Mouse (Mus musculus): ENCODE results near the gene Unk. TPM values are rescaled to one million over a fixed set of nuclear protein-coding genes. Genes with fewer than 3 reads are reported as not detected.

Unk gene
- total and polyA plus RNA-seq, 2 experiments from 2014 or later, result 26.7 to 55.1 TPM

DNA sequence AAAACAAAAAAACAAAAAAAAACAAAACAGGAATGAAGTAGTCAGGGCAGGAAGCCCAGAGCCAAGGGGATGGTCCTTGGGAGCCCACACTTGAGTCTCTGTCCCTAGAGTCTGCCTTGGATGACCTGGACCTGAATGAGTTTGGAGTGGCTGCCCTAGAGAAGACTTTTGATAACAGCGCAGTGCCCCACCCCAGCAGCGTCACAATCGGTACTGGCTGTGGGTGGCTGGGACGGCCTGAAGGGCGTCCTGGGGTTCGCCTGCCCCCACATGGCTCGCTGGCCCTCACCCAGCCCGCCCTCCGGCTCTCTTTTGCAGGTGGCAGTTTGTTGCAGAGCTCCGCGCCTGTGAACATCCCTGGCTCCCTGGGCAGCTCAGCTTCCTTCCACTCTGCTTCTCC lies 25.8 kb downstream of the Unk start:
- Histone ChIP-seq H3K9ac (replicated peaks; ENCODE audit: low read length, poor library complexity, severe bottlenecking) (no peak overlapping the region), H3K4me2 (ENCODE audit: low read depth, low read length, poor library complexity, severe bottlenecking) (no peak overlapping the region), H3K4me3 (ENCODE audit: low read depth, low read length) (no peak overlapping the region), H3K27me3 (ENCODE audit: insufficient read depth, low read length) (no peaks in the 10 kb centered on the region), H3K36me3 (ENCODE audit: insufficient read depth, low read length) (peaks cover 87% of the 10 kb centered on the region), H3K4me1 (ENCODE audit: insufficient read depth, low read length) (no peaks in the 10 kb centered on the region), H3K27ac (ENCODE audit: low read depth, low read length) (no peak overlapping the region), H3K9me3 (ENCODE audit: low read length) (no peaks in the 10 kb centered on the region)
- 93% methylated on average over 11 of the region's 11 CpGs for WGBS
- no peak for TF ChIP-seq CTCF (IDR thresholded peaks at IDR 0.05)
- DNase-seq (ENCODE audit: low spot score), result no peak
- ATAC-seq (ENCODE audit: low FRiP score), result no peak

DNA sequence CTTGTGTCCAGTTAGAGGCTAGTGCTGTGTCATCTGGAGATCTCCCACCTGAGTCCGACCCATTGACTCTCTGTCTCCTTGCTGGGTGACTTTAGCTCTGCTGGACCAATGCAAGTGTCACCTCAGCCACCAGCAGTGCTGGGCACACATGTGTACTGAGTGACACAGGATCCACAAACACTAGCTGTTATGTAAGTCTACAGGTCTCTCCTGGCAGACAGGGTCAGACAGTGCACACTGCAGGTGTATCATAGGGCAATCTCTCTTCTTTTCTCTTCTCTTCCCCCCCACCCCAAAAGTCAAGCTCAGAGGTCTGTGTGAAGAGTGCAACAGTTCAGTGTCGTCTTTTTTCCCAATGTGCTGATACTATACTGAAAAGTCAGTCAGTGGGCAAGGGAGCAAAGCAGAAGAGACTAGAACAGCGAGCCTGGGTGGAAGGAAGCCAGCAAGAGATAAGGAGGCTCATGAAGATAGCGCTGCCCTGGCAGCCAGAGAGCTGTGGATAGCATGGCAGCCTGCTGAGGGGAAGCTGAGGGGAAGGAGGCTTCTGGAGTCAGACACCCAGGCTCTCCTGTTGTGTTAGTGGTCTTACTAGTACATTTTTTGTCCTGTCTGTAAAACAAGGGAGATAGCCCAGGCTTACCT lies 27.2 kb downstream of the Unk start:
- TF ChIP-seq CTCF (IDR thresholded peaks at IDR 0.05), result no peak
- ATAC-seq (ENCODE audit: low FRiP score) (no peak), DNase-seq (ENCODE audit: low spot score) (no peak)
- WGBS, result 91% methylated on average over 4 of the region's 4 CpGs
- no peak overlapping the region for H3K27ac ChIP-seq (ENCODE audit: low read depth, low read length)
- H3K36me3 ChIP-seq (ENCODE audit: insufficient read depth, low read length), result peaks cover 89% of the 10 kb centered on the region
- H3K27me3 ChIP-seq (ENCODE audit: insufficient read depth, low read length), result no peaks in the 10 kb centered on the region
- no peak overlapping the region for H3K4me3 ChIP-seq (ENCODE audit: low read depth, low read length)
- H3K4me1 ChIP-seq (ENCODE audit: insufficient read depth, low read length), result no peaks in the 10 kb centered on the region
- no peak overlapping the region for H3K4me2 ChIP-seq (ENCODE audit: low read depth, low read length, poor library complexity, severe bottlenecking)
- no peaks in the 10 kb centered on the region for H3K9me3 ChIP-seq (ENCODE audit: low read length)
- no peak overlapping the region for H3K9ac ChIP-seq (replicated peaks; ENCODE audit: low read length, poor library complexity, severe bottlenecking)

GRCm38 (mm10) chr11:116058022-116058614 lies 28.0 kb downstream of the Unk start:
- Histone ChIP-seq H3K4me2 (ENCODE audit: low read depth, low read length, poor library complexity, severe bottlenecking) (no peak overlapping the region), H3K4me1 (ENCODE audit: insufficient read depth, low read length) (no peaks in the 10 kb centered on the region), H3K27ac (ENCODE audit: low read depth, low read length) (no peak overlapping the region), H3K9ac (replicated peaks; ENCODE audit: low read length, poor library complexity, severe bottlenecking) (no peak overlapping the region), H3K27me3 (ENCODE audit: insufficient read depth, low read length) (no peaks in the 10 kb centered on the region), H3K9me3 (ENCODE audit: low read length) (no peaks in the 10 kb centered on the region), H3K4me3 (ENCODE audit: low read depth, low read length) (no peak overlapping the region), H3K36me3 (ENCODE audit: insufficient read depth, low read length) (peaks cover 83% of the 10 kb centered on the region)
- 79% methylated on average over 12 of the region's 12 CpGs for WGBS
- DNase-seq (ENCODE audit: low spot score), result no peak
- TF ChIP-seq CTCF (IDR thresholded peaks at IDR 0.05), result no peak
- ATAC-seq (ENCODE audit: low FRiP score), result no peak

GRCm38 (mm10) chr11:116058868-116059690 lies 29.0 kb downstream of the Unk start:
- H3K27ac ChIP-seq (ENCODE audit: low read depth, low read length), result no peak overlapping the region
- no peak overlapping the region for H3K9ac ChIP-seq (replicated peaks; ENCODE audit: low read length, poor library complexity, severe bottlenecking)
- H3K9me3 ChIP-seq (ENCODE audit: low read length), result no peaks in the 10 kb centered on the region
- WGBS, result 90% methylated on average over 17 of the region's 17 CpGs
- H3K36me3 ChIP-seq (ENCODE audit: insufficient read depth, low read length), result peaks cover 73% of the 10 kb centered on the region
- no peaks in the 10 kb centered on the region for H3K4me1 ChIP-seq (ENCODE audit: insufficient read depth, low read length)
- ATAC-seq (ENCODE audit: low FRiP score) (no peak), DNase-seq (ENCODE audit: low spot score) (no peak)
- H3K4me2 ChIP-seq (ENCODE audit: low read depth, low read length, poor library complexity, severe bottlenecking), result no peak overlapping the region
- H3K27me3 ChIP-seq (ENCODE audit: insufficient read depth, low read length), result no peaks in the 10 kb centered on the region
- H3K4me3 ChIP-seq (ENCODE audit: low read depth, low read length), result no peak overlapping the region
- TF ChIP-seq CTCF (IDR thresholded peaks at IDR 0.05), result no peak

- H3K27ac ChIP-seq (ENCODE audit: low read depth, low read length), result no peak overlapping the region
- DNase-seq (ENCODE audit: low spot score) (no peak), ATAC-seq (ENCODE audit: low FRiP score) (no peak)
- no peak overlapping the region for H3K9ac ChIP-seq (replicated peaks; ENCODE audit: low read length, poor library complexity, severe bottlenecking)
- WGBS, result 96% methylated on average over 11 of the region's 11 CpGs
- H3K9me3 ChIP-seq (ENCODE audit: low read length), result no peaks in the 10 kb centered on the region
- H3K4me3 ChIP-seq (ENCODE audit: low read depth, low read length), result no peak overlapping the region
- H3K27me3 ChIP-seq (ENCODE audit: insufficient read depth, low read length), result no peaks in the 10 kb centered on the region
- H3K4me2 ChIP-seq (ENCODE audit: low read depth, low read length, poor library complexity, severe bottlenecking), result no peak overlapping the region
- no peak for TF ChIP-seq CTCF (IDR thresholded peaks at IDR 0.05)
- H3K4me1 ChIP-seq (ENCODE audit: insufficient read depth, low read length), result no peaks in the 10 kb centered on the region
- H3K36me3 ChIP-seq (ENCODE audit: insufficient read depth, low read length), result peaks cover 68% of the 10 kb centered on the region
These were observed 29.5 kb downstream of the Unk start for GRCm38 (mm10) chr11:116059691-116060025.

DNA sequence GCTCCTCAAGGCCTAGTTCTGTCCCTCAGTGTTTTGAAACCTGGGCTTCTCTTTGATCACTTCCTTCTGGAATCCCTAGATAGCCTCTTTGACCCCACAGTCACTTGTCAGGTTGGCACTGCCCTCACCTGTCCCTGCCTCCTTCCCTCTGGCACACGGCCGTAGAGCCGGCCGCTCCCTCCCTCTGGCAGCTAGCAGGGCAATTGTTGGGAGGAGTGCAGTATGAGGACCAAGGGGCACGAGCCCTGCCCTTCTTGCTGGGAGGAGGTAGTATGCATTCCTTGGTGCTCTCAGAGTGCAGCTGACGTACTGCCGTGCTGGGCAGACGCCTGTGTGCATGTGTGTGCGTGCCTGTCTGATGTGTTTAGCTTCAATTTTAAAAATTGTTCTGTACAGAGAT lies 30.5 kb downstream of the Unk start:
- Histone ChIP-seq H3K4me3 (ENCODE audit: low read depth, low read length) (no peak overlapping the region), H3K27me3 (ENCODE audit: insufficient read depth, low read length) (no peaks in the 10 kb centered on the region), H3K4me1 (ENCODE audit: insufficient read depth, low read length) (no peaks in the 10 kb centered on the region), H3K9ac (replicated peaks; ENCODE audit: low read length, poor library complexity, severe bottlenecking) (no peak overlapping the region), H3K9me3 (ENCODE audit: low read length) (no peaks in the 10 kb centered on the region), H3K36me3 (ENCODE audit: insufficient read depth, low read length) (peaks cover 59% of the 10 kb centered on the region), H3K4me2 (ENCODE audit: low read depth, low read length, poor library complexity, severe bottlenecking) (no peak overlapping the region), H3K27ac (ENCODE audit: low read depth, low read length) (no peak overlapping the region)
- TF ChIP-seq CTCF (IDR thresholded peaks at IDR 0.05), result no peak
- ATAC-seq (ENCODE audit: low FRiP score) (no peak), DNase-seq (ENCODE audit: low spot score) (no peak)
- 85% methylated on average over 9 of the region's 9 CpGs for WGBS
